Mouse (Mus musculus) right cerebral cortex, postnatal 36 days (tissue): Measurements from ENCODE around the gene Gm49320.

Experiments used
- DNase-seq, 2 experiments: peaks; one replicate each; pipeline ENCODE4 v3.0.0; 2022; ENCODE audit warnings: low spot score in 2 of 2, mixed read lengths in 1 of 2

Gm49320 gene

GRCm38 (mm10) chr8:4238434-4239192 is at the start of gene Gm49320, which contains the start of gene Map2k7:
Gm49320 (plus strand) TSS chr8:4238865.
Map2k7 (plus strand) TSS chr8:4238740.
- DNase-seq, result peak; percentile 100

GRCm38 (mm10) chr8:4189031-4189722 is 49.5 kb upstream of the Gm49320 start:
- no peak for DNase-seq

GRCm38 (mm10) chr8:4192305-4192704 is 46.4 kb upstream of the Gm49320 start:
- DNase-seq, result no peak

- peak; percentile 84 to 86 for DNase-seq
These were observed 45.7 kb upstream of the Gm49320 start for GRCm38 (mm10) chr8:4192807-4193587.

GRCm38 (mm10) chr8:4193588-4193894 is 45.1 kb upstream of the Gm49320 start:
- DNase-seq, result no peak

- no peak for DNase-seq
These were observed 37.3 kb upstream of the Gm49320 start for GRCm38 (mm10) chr8:4201321-4201720.

GRCm38 (mm10) chr8:4205246-4206123 is 33.2 kb upstream of the Gm49320 start:
- DNase-seq, result no peak

GRCm38 (mm10) chr8:4206182-4207015 is 32.3 kb upstream of the Gm49320 start:
- DNase-seq, result no peak

- no peak for DNase-seq
These were observed 31.7 kb upstream of the Gm49320 start for GRCm38 (mm10) chr8:4207016-4207350.

- DNase-seq, result no peak
These were observed 27.6 kb upstream of the Gm49320 start for GRCm38 (mm10) chr8:4211097-4211496.

GRCm38 (mm10) chr8:4212809-4213209 is 25.9 kb upstream of the Gm49320 start:
- DNase-seq, result no peak

GRCm38 (mm10) chr8:4213210-4214005 is 25.3 kb upstream of the Gm49320 start:
- no peak for DNase-seq

GRCm38 (mm10) chr8:4214006-4214980 is 24.4 kb upstream of the Gm49320 start:
- no peak for DNase-seq

- DNase-seq, result no peak
These were observed 22.4 kb upstream of the Gm49320 start for GRCm38 (mm10) chr8:4216296-4216695.

GRCm38 (mm10) chr8:4216791-4217621 is 21.7 kb upstream of the Gm49320 start, which contains the start of gene Prr36:
Prr36 (minus strand) TSS chr8:4217459.
- peak in 1 of 2 experiments; percentile 57 for DNase-seq

- no peak for DNase-seq
These were observed 19.0 kb upstream of the Gm49320 start for GRCm38 (mm10) chr8:4219617-4220016.

GRCm38 (mm10) chr8:4222059-4222458 is 16.6 kb upstream of the Gm49320 start:
- DNase-seq, result no peak

- DNase-seq, result no peak
These were observed 12.3 kb upstream of the Gm49320 start for GRCm38 (mm10) chr8:4226323-4226722.
